Mouse (Mus musculus): ENCODE measurements around the gene Abhd17c. TPM values are rescaled to one million over a fixed set of nuclear protein-coding genes. Genes with fewer than 3 reads are reported as not detected.
"Not testable (repeated sequence)": the region's sequence is repeated elsewhere in the genome, so short reads cannot be mapped to it uniquely, and the experiment has no call there.

Gene Abhd17c
- polyA plus RNA-seq, 1 experiment from 2014 or later, result 59.3 TPM

GRCm38 (mm10) chr7:84135799-84136700 lies 15.6 kb downstream of the Abhd17c start:
- ATAC-seq (ENCODE audit: insufficient read depth, low FRiP score, low TSS enrichment), result no peak

DNA sequence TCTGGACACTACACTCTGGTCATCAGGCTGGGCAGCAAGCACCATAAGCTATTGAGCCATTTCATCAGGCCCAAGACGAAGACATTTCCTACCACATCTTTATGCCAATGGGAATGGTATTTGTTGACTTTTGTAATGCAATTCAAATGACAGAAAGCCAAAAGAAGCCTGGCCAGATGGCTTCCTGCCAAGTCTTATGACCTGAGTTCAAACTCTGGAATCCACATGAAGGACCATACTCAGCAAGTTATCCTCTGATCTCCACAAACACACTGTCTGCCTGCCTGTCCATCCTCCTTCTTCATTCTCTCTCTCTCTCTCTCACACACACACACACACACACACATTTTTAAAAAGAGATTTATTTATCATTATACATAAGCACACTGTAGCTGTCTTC lies 19.0 kb downstream of the Abhd17c start:
- Histone ChIP-seq H3K27me3 (ENCODE audit: control insufficient read depth, insufficient read depth, low read length) (no peaks in the 10 kb centered on the region), H3K4me1 (ENCODE audit: control insufficient read depth, insufficient read depth, low read length) (0 out of 2 replicates have a peak, but pooled peaks cover 4% of the 10 kb centered on the region), H3K27ac (ENCODE audit: low read depth, low read length) (no peak overlapping the region), H3K4me3 (ENCODE audit: low read depth, low read length) (no peak overlapping the region), H3K4me2 (ENCODE audit: low read depth) (no peak overlapping the region), H3K36me3 (ENCODE audit: control insufficient read depth, insufficient read depth, low read length) (no peaks in the 10 kb centered on the region), H3K9me3 (ENCODE audit: control insufficient read depth, low read length) (no peaks in the 10 kb centered on the region), H3K9ac (ENCODE audit: low read length) (no peak overlapping the region)
- DNase-seq (ENCODE audit: low spot score) (no peak), ATAC-seq (ENCODE audit: insufficient read depth, low FRiP score, low TSS enrichment) (no peak)
- 83% methylated on average over 1 of the region's 1 CpGs for WGBS

More at GRCm38 (mm10) chr7:84135799-84136700, 15.6 kb downstream of the Abhd17c start:
- Histone ChIP-seq H3K36me3 (ENCODE audit: control insufficient read depth, insufficient read depth, low read length) (no peaks in the 10 kb centered on the region), H3K27ac (ENCODE audit: low read depth, low read length) (no peak overlapping the region), H3K9me3 (ENCODE audit: control insufficient read depth, low read length) (no peaks in the 10 kb centered on the region), H3K4me3 (ENCODE audit: low read depth, low read length) (no peak overlapping the region), H3K4me2 (ENCODE audit: low read depth) (no peak overlapping the region), H3K4me1 (ENCODE audit: control insufficient read depth, insufficient read depth, low read length) (no peaks in the 10 kb centered on the region), H3K27me3 (ENCODE audit: control insufficient read depth, insufficient read depth, low read length) (no peaks in the 10 kb centered on the region), H3K9ac (ENCODE audit: low read length) (no peak overlapping the region)
- DNase-seq (ENCODE audit: low spot score), result no peak
- 69% methylated on average over 4 of the region's 4 CpGs for WGBS

GRCm38 (mm10) chr7:84131736-84132135 lies 20.0 kb downstream of the Abhd17c start:
- no peaks in the 10 kb centered on the region for H3K9me3 ChIP-seq (ENCODE audit: control insufficient read depth, low read length)
- H3K9ac ChIP-seq (ENCODE audit: low read length), result no peak overlapping the region
- no peak for DNase-seq (ENCODE audit: low spot score)
- no peak overlapping the region for H3K4me2 ChIP-seq (ENCODE audit: low read depth)
- no peak overlapping the region for H3K4me3 ChIP-seq (ENCODE audit: low read depth, low read length)
- 83% methylated on average over 4 of the region's 4 CpGs for WGBS
- no peak overlapping the region for H3K27ac ChIP-seq (ENCODE audit: low read depth, low read length)
- 0 out of 2 replicates have a peak, but pooled peaks cover 4% of the 10 kb centered on the region for H3K4me1 ChIP-seq (ENCODE audit: control insufficient read depth, insufficient read depth, low read length)
- no peaks in the 10 kb centered on the region for H3K36me3 ChIP-seq (ENCODE audit: control insufficient read depth, insufficient read depth, low read length)
- ATAC-seq (ENCODE audit: insufficient read depth, low FRiP score, low TSS enrichment), result no peak
- H3K27me3 ChIP-seq (ENCODE audit: control insufficient read depth, insufficient read depth, low read length), result no peaks in the 10 kb centered on the region

GRCm38 (mm10) chr7:84128661-84129060 lies 23.0 kb downstream of the Abhd17c start:
- ATAC-seq (ENCODE audit: insufficient read depth, low FRiP score, low TSS enrichment) (no peak), DNase-seq (ENCODE audit: low spot score) (no peak)
- H3K27ac ChIP-seq (ENCODE audit: low read depth, low read length), result no peak overlapping the region
- no peak overlapping the region for H3K9ac ChIP-seq (ENCODE audit: low read length)
- 83% methylated on average over 8 of the region's 8 CpGs for WGBS
- no peaks in the 10 kb centered on the region for H3K36me3 ChIP-seq (ENCODE audit: control insufficient read depth, insufficient read depth, low read length)
- H3K27me3 ChIP-seq (ENCODE audit: control insufficient read depth, insufficient read depth, low read length), result no peaks in the 10 kb centered on the region
- H3K4me2 ChIP-seq (ENCODE audit: low read depth), result no peak overlapping the region
- H3K4me3 ChIP-seq (ENCODE audit: low read depth, low read length), result no peak overlapping the region
- H3K9me3 ChIP-seq (ENCODE audit: control insufficient read depth, low read length), result no peaks in the 10 kb centered on the region
- 0 out of 2 replicates have a peak, but pooled peaks cover 4% of the 10 kb centered on the region for H3K4me1 ChIP-seq (ENCODE audit: control insufficient read depth, insufficient read depth, low read length)

GRCm38 (mm10) chr7:84125730-84126129 lies 26.0 kb downstream of the Abhd17c start:
- Histone ChIP-seq H3K9ac (ENCODE audit: low read length) (no peak overlapping the region), H3K9me3 (ENCODE audit: control insufficient read depth, low read length) (no peaks in the 10 kb centered on the region), H3K4me3 (ENCODE audit: low read depth, low read length) (no peak overlapping the region), H3K27me3 (ENCODE audit: control insufficient read depth, insufficient read depth, low read length) (no peaks in the 10 kb centered on the region), H3K27ac (ENCODE audit: low read depth, low read length) (no peak overlapping the region), H3K4me1 (ENCODE audit: control insufficient read depth, insufficient read depth, low read length) (0 out of 2 replicates have a peak, but pooled peaks cover 4% of the 10 kb centered on the region), H3K36me3 (ENCODE audit: control insufficient read depth, insufficient read depth, low read length) (no peaks in the 10 kb centered on the region), H3K4me2 (ENCODE audit: low read depth) (no peak overlapping the region)
- ATAC-seq (ENCODE audit: insufficient read depth, low FRiP score, low TSS enrichment), result no peak
- DNase-seq (ENCODE audit: low spot score), result no peak
- WGBS, result 91% methylated on average over 1 of the region's 1 CpGs

DNA sequence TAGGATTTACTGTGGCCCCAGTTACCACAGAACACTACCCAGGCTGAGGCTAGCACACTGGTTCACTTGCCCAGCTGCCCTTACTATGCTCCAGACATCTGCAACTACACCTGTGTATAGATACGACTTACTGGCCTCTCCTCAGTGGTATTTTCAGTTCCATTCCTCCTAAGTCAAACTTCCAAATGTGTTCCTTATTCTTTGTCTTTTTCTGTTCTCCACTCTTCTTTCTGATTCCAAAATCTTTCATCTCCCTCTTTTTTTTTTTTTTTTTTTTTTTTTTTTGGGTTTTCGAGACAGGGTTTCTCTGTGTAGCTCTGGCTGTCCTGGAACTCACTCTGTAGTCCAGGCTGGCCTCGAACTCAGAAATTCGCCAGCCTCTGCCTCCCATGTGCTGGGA lies 28.0 kb downstream of the Abhd17c start:
- ATAC-seq (ENCODE audit: insufficient read depth, low FRiP score, low TSS enrichment); H3K27me3 ChIP-seq (ENCODE audit: control insufficient read depth, insufficient read depth, low read length); H3K4me2 ChIP-seq (ENCODE audit: low read depth); H3K27ac ChIP-seq (ENCODE audit: low read depth, low read length); H3K4me3 ChIP-seq (ENCODE audit: low read depth, low read length); H3K36me3 ChIP-seq (ENCODE audit: control insufficient read depth, insufficient read depth, low read length); DNase-seq (ENCODE audit: low spot score); H3K9me3 ChIP-seq (ENCODE audit: control insufficient read depth, low read length); H3K9ac ChIP-seq (ENCODE audit: low read length): not testable (repeated sequence)
- WGBS, result 84% methylated on average over 3 of the region's 4 CpGs
- peaks cover 18% of the 10 kb centered on the region for H3K4me1 ChIP-seq (ENCODE audit: control insufficient read depth, insufficient read depth, low read length)

DNA sequence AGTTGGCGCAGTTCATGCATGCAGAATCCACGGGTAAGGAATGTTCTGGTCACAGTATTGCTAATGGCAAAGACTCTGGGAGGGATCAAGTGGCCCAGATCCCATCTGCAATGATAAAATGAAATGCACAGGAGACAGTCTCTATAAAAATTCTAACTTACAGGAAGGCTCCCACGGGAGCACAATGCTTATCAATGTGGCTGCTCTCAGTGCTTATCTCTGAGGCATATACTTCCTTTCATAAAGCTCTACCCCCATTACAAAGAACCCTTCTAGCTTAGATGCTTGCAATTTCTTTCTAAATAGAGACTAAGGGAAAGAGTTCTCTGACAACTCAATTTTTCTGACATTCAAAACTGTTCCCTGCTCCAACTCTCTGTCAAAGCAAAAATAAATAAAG lies 29.9 kb downstream of the Abhd17c start:
- Histone ChIP-seq H3K36me3 (ENCODE audit: control insufficient read depth, insufficient read depth, low read length) (no peaks in the 10 kb centered on the region), H3K4me2 (ENCODE audit: low read depth) (no peak overlapping the region), H3K27me3 (ENCODE audit: control insufficient read depth, insufficient read depth, low read length) (no peaks in the 10 kb centered on the region), H3K27ac (ENCODE audit: low read depth, low read length) (no peak overlapping the region), H3K9ac (ENCODE audit: low read length) (no peak overlapping the region), H3K4me1 (ENCODE audit: control insufficient read depth, insufficient read depth, low read length) (peaks cover 19% of the 10 kb centered on the region), H3K4me3 (ENCODE audit: low read depth, low read length) (no peak overlapping the region), H3K9me3 (ENCODE audit: control insufficient read depth, low read length) (no peaks in the 10 kb centered on the region)
- WGBS, result 96% methylated on average over 3 of the region's 3 CpGs
- no peak for ATAC-seq (ENCODE audit: insufficient read depth, low FRiP score, low TSS enrichment)
- DNase-seq (ENCODE audit: low spot score), result no peak

DNA sequence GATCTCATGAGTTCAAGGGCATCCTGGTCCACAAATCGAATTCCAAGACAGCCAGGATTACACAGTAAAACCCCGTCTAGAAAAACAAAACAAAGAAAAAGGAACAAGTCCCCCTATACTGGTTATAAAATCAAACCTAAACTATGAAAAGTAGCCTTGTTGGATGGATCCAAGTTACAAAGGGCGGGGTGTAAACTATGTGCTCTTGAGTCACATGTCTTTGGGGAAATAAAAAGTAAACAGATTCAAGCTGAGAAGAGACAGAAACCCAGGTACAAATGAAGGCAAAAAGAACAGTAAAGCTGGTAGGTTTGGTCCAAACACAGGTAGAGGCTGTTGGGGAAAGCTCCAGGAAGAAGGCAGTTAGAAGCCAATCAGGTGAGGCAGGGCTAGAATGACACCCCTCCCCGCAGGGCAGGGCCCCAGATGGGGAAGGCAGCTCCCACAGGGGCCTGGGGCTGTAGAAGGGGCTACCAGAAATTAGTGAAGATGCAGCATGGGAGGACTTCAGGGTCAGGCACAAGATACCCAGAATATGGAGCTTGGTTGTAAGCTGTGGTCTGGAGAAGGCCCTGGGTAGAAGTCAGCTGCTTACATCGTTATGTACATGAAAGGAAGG lies 31.4 kb downstream of the Abhd17c start:
- H3K4me2 ChIP-seq (ENCODE audit: low read depth), result no peak overlapping the region
- no peak overlapping the region for H3K9ac ChIP-seq (ENCODE audit: low read length)
- ATAC-seq (ENCODE audit: insufficient read depth, low FRiP score, low TSS enrichment) (no peak), DNase-seq (ENCODE audit: low spot score) (no peak)
- H3K4me3 ChIP-seq (ENCODE audit: low read depth, low read length), result no peak overlapping the region
- H3K9me3 ChIP-seq (ENCODE audit: control insufficient read depth, low read length), result no peaks in the 10 kb centered on the region
- no peaks in the 10 kb centered on the region for H3K36me3 ChIP-seq (ENCODE audit: control insufficient read depth, insufficient read depth, low read length)
- H3K4me1 ChIP-seq (ENCODE audit: control insufficient read depth, insufficient read depth, low read length), result peaks cover 19% of the 10 kb centered on the region
- H3K27me3 ChIP-seq (ENCODE audit: control insufficient read depth, insufficient read depth, low read length), result no peaks in the 10 kb centered on the region
- H3K27ac ChIP-seq (ENCODE audit: low read depth, low read length), result no peak overlapping the region
- WGBS, result 65% methylated on average over 5 of the region's 5 CpGs
